Mouse (Mus musculus) ES-E14 (cell line): Measurements from ENCODE around the gene Fcrl5.

Source experiments
- CHD2 ChIP-seq: IDR thresholded peaks from 2 replicates; pipeline ENCODE4 v1.6.1; 2014; ENCODE audit warnings: mild to moderate bottlenecking, low read depth, low read length, inconsistent platforms
- ZC3H11A ChIP-seq: IDR thresholded peaks from 2 replicates; pipeline ENCODE4 v1.6.1; 2012; ENCODE audit warnings: low read depth, mild to moderate bottlenecking, inconsistent platforms, low read length, borderline replicate concordance

GRCm38 (mm10) chr3:87390935-87391334, 44.6 kb upstream of the Fcrl5 start:
- TF ChIP-seq CHD2 (no peak), ZC3H11A (no peak)
